Mouse (Mus musculus): ENCODE data around the gene Tmtc2.

GRCm38 (mm10) chr10:105495248-105495647 lies 79.0 kb downstream of the Tmtc2 start:
- no peak for TF ChIP-seq EP300 (IDR thresholded peaks at IDR 0.05)
- no peak for TF ChIP-seq CTCF (IDR thresholded peaks at IDR 0.05)

Measured in lung, postnatal 0 days (tissue).